In the genomic region with DNA sequence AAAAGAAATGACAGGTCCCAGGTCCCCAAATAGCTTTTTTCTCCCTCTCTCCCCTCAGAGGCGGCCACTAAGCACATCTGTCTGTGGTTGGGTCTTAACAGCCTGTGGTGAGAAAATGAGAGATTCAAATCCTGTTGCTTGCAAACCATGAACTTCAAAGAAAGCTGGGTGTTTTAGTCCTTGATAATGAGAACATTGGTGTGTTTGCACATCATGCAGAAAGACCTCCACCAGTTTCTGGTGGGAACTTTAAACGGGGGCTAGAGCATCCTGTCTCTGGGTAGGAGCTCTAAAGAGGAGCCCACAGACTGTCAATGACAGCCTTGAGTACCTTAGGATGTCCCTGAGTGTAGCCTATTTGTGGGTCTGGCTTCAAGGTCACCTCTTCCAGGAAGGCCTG, we compare ENCODE assay signal across 13 mouse cellular contexts. TPM values are rescaled to one million over a fixed set of nuclear protein-coding genes. Genes with fewer than 3 reads are reported as not detected.
A peak's percentile ranks its signal among the peaks of the same experiment; 100 is the strongest.
DNase-seq lines count a peak whose midpoint lies in the region.
"Had no signal": no experiment of that assay in that cellular context is flagged by ENCODE, and none has a peak within 500 bp of the region (broad histone marks: within the 10 kb centered on the region; RNA-seq: fewer than 3 reads in every experiment).

No protein-coding gene starts in this region.

- DNase-seq in CD4-positive helper T cell, adult 2 months (ENCODE audit: low read depth, low spot score) = peak; percentile 57
- peak; percentile 40 for DNase-seq in CD4-positive, CD25-positive, alpha-beta regulatory T cell, adult 2 months (ENCODE audit: low read depth, low spot score)
- peak; percentile 70 for DNase-seq in T-cell, adult 2 months (ENCODE audit: low spot score)
- DNase-seq in naive thymus-derived CD4-positive, alpha-beta T cell, adult 2 months (ENCODE audit: low read depth) = peak; percentile 72
- DNase-seq in cerebellum, postnatal 10 days = no peak
- no peak for DNase-seq in heart, postnatal 25 days (ENCODE audit: low spot score)
- DNase-seq: adrenal gland, postnatal 36 days; cerebellum, adult 2 months; cerebellum, postnatal 14 days; forebrain, postnatal 0 days; gastrocnemius, postnatal 36 days; heart, postnatal 4 days; kidney, adult 2 months had no signal

- intact Hi-C loops in heart, postnatal 25 days (cut with DNase I) = no loop called here

RNA-seq across cellular contexts. Expression of gene Gm10282, which starts 14.0 kb away (rescaled TPM):
- total RNA-seq in heart, postnatal 25 days (2021) = 10 to 100 TPM in 1 of 2 experiments, 1 to 10 TPM in 1; 7.6 to 10.1 TPM

RNA-seq across cellular contexts. Expression of gene Klf2, which starts 27.7 kb away (rescaled TPM):
- 10 to 100 TPM; 48.2 to 62.5 TPM for total RNA-seq in heart, postnatal 25 days (2021)

RNA-seq across cellular contexts. Expression of gene Ap1m1, which starts 51.3 kb away (rescaled TPM):
- 10 to 100 TPM; 44.0 to 46.1 TPM for total RNA-seq in heart, postnatal 25 days (2021)

Comparison
In these comparisons a context has a peak if more than half of its experiments do, and no peak if none do; other contexts are left out.
1. DNase-seq: peak in CD4-positive helper T cell, adult 2 months (single experiment), CD4-positive, CD25-positive, alpha-beta regulatory T cell, adult 2 months (single experiment), T-cell, adult 2 months (single experiment) and naive thymus-derived CD4-positive, alpha-beta T cell, adult 2 months (single experiment); none in cerebellum, postnatal 10 days (0 of 2) and heart, postnatal 25 days (single experiment).